Mouse (Mus musculus) stomach, postnatal 0 days (tissue): Measurements from ENCODE around the gene Cort.

ENCODE experiments used
- CTCF ChIP-seq: IDR thresholded peaks from 2 replicates; pipeline ENCODE4 v1.5.1; 2016; ENCODE audit warnings: antibody characterized with exemption, low read depth, mild to moderate bottlenecking, moderate library complexity
- EP300 ChIP-seq: optimal IDR thresholded peaks from 2 replicates; pipeline ENCODE3; 2016; ENCODE audit warnings: antibody characterized with exemption

DNA sequence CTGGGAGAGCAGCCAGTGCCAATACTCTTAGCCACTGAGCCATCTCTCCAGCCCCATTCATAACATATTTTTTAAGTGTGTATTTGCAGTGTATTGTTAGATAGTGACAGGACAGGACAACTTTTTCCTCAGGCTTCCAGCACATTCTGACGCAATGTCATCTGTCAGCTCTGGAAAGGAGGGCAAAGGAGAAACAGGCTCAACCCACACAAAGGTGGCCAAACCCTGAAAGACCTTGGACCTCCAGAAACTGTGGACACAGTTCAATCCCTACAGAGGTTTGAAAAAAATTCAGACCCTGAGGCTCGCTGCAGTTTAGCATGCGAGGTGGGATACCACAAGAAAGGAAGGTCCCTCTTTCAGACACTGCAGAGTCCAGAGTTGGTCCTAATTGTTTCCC, 28.6 kb downstream of the Cort start:
- TF ChIP-seq CTCF = no peak
- no peak for TF ChIP-seq EP300
